Mouse (Mus musculus) T-cell, adult 2 months (primary cell): ENCODE measurements around the gene Npy2r.

Experiments used
- DNase-seq: peaks from one replicate; pipeline ENCODE4 v3.0.0; 2022; ENCODE audit warnings: low spot score

Npy2r gene

GRCm38 (mm10) chr3:82547908-82548721 lies at the start of gene Npy2r:
TSS of gene Npy2r (minus strand) at chr3:82548084.
- no peak for DNase-seq

- no peak for DNase-seq
Observed at GRCm38 (mm10) chr3:82557786-82558185, 9.9 kb upstream of the Npy2r start.

- DNase-seq = no peak
Observed at GRCm38 (mm10) chr3:82556311-82556828, 8.5 kb upstream of the Npy2r start.

- DNase-seq = no peak
Observed at GRCm38 (mm10) chr3:82549932-82550331, 2.0 kb upstream of the Npy2r start.

- DNase-seq = no peak
Observed at GRCm38 (mm10) chr3:82548753-82549152, 869 bp upstream of the Npy2r start.

- DNase-seq = no peak
Observed at GRCm38 (mm10) chr3:82541449-82541848, 6.4 kb downstream of the Npy2r start.

GRCm38 (mm10) chr3:82539951-82540350 lies 7.9 kb downstream of the Npy2r start:
- DNase-seq = no peak

- DNase-seq = no peak
Observed at GRCm38 (mm10) chr3:82524792-82525191, 23.1 kb downstream of the Npy2r start.

GRCm38 (mm10) chr3:82498006-82498405 lies 49.9 kb downstream of the Npy2r start:
- DNase-seq = no peak
